Mouse (Mus musculus): Measurements from ENCODE around the gene Nkx2-2. TPM values are rescaled to one million over a fixed set of nuclear protein-coding genes. Genes with fewer than 3 reads are reported as not detected.
A peak's percentile ranks its signal among the peaks of the same experiment; 100 is the strongest.
"Not testable (repeated sequence)": the region's sequence is repeated elsewhere in the genome, so short reads cannot be mapped to it uniquely, and the experiment has no call there.

The Nkx2-2 gene
- polyA plus RNA-seq, 1 experiment: 7.0 TPM

DNA sequence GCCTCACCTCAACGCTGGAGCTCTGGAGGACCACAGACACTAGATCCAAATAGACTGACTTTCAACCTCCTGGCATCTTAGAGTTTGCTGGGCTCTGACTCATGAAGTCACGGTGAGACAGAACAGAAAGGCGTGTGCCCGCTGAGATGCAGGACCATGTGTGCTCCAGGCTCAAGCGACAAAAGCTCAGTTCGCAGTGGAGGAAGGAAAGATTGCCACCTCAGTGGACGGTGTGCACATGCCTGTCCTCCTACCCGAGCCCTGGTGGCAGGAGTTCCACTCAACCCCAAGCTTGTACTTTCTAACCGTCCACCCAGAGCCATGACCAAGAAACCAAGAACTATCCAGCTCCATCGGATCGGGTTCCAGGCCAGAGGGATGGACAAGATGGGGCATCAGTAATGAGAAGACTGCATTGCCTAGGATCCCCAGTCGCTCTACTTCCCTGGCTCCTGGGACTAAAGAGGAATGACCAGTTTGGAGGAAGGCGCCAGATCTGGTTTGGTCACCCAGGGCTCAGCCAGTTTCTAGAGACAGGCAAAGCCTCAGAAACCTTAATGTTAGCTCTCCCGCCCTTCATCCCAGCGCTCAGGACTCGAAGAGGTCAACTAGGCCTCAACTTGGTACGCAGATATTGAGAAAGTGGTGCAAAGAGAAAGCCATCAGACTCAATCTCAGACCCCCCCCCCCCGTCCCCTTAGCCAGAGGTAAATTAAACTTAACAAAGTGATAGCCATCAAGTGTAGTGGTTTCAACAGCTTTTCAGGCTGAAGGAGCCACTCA is 11.9 kb downstream of the Nkx2-2 start:
- DNase-seq (ENCODE audit: extremely low spot score in 1 of 2, low spot score in 1 of 2): no peak

DNA sequence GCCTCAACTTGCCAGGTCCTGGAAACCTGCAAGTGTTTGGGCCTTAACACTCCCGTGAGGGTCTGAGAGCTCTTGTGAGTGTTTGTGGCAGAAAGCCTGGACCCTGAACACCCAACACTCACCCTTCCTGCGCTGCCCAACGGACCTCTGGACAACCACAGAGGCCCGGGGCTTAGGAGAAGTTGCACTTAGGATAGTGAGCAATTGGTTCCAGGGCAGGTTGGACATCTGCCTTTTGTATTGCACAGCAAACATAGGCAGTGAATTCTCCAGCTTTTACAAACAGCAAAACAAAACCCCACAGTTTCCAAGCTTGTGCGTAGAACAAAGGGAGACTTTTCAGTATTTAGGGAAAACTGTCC is 12.8 kb downstream of the Nkx2-2 start:
- DNase-seq (ENCODE audit: extremely low spot score in 1 of 2, low spot score in 1 of 2): no peak

DNA sequence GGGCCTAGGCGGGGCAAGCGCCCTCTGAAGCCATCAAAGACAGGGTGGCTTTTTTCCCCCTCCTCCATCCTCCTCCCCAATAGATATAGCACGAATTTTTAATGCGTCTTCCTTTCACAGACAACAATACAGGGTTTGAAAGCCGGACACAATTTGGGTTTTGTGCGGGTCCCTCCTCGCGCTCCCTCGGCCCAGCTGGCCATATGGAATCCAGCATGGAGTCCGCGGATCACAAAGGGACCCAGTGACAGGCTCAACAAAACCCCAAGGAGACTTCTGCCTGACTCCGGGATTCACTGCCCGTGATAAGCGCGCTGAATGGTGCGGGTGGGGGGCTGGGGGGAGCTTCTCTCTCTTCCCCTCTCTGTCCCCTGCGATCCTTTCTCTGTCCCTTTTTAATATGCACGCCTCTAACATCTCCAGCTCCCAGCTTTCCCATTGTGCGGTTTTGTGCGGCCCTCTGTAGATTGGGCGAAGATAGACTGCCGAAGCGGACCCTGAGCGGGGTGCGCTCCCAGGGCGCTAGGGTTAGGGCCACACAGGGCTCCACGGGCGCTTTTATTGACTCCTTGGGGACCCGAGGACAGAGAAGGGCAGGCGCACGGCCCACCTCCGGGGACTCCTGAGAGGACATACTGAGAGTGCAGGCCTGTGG is 13.3 kb downstream of the Nkx2-2 start:
- peak in 1 of 2 experiments; percentile 26 for DNase-seq (ENCODE audit: extremely low spot score in 1 of 2, low spot score in 1 of 2)

DNA sequence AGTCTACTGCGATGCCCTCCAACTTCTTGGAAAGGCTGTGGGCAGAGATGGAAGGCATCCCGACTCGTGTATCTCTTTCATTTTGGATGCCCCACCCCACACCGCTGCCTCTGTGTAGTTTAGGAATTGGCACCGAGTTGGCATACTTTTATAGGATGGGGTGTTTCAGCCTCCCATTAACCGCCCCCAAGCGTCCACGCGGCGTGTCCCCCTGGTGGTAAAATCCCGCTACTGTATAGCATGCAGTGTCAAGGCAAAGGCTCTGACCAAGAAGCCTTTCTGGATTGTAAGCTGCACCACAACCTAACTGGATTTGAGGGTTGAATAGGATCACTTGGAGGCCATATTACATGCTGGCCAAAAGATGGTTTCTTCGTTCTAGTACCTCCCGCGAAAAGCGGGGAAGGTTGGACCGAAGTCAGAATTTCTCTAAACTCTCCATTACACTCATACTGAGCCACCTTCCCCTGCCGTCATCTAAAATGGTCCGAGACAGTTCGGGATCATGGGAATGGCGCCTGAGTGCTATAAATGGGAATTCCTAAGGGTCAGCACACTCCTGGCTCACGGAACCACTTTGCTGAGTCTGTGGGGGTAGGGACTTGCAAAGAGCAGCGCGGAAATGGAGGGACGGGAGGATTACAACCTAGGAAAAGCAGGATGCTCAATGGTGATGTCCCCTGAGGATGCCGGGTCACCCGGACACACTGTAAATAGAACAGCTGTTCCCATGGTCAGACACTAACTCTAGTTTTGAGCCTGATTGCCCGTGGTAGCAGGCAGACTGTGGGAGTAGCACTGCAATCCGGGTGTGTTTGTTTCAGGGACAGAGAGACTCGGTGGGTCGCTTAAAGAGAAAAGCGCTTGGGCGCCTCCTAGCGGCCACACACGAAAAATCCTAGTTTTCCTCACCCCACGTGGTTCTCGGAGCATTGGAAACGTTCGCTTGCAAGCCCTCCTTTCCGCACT is 15.7 kb downstream of the Nkx2-2 start:
- DNase-seq (ENCODE audit: extremely low spot score in 1 of 2, low spot score in 1 of 2): peak; percentile 33 to 76

DNA sequence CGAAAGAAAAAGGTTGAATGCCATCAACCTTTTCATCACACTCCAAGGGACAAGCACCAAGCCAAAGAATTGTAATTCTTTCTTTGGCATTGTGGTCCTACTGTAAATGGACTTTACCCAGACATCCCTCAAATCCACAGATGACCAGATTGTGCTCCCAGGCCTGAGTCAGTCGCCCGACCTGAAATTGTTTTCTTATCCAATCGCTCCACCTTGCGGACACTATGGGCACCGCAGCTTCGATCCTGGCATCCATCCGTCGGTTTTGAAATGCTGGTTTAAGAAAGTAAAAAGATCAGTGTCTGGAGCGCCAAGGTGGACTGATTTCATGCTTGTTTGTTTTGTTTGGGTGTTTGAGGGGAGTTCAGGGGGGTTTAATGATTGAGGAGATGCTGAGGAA is 16.4 kb downstream of the Nkx2-2 start:
- DNase-seq (ENCODE audit: extremely low spot score in 1 of 2, low spot score in 1 of 2): peak; percentile 60 to 94

DNA sequence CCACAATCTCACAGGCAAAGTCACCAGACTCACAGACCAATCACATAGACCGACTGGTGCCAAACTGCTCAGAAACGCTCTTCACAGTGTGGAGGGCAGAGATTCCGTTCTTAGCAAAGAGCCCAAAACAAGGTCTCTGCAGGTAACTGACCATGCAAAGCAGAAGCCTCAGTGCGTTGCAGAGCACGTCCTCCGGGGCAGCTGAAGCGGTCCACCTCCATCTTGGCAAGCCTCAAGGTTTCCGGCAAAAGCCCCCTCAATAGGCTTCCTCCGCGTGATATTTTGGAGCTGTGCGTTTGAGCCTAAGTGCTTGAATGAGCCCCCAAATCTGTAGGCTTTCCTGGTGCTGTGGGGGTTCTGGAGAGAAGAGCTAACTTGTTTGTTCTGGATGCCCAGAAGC is 18.7 kb downstream of the Nkx2-2 start:
- DNase-seq (ENCODE audit: extremely low spot score in 1 of 2, low spot score in 1 of 2): no peak

DNA sequence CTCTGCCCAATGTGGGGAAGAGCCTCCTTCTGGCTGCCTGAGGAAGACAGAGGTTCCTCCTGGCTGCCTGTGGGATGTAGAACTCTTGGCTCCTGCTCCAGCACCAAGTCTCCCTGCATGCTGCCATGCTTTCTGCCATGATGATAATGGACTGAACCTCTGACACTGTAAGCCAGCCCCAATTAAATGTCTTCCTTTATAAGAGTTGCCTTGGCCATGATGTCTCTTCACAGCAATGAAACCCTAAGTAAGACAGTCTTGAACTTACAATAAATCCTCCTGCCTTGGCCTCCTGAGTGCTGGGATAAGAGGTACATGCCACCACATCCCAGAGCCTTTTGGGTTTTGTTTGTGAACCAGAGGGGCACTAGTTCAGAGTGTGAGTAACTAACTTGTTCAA is 20.3 kb downstream of the Nkx2-2 start:
- no peak for DNase-seq (ENCODE audit: extremely low spot score in 1 of 2, low spot score in 1 of 2)

DNA sequence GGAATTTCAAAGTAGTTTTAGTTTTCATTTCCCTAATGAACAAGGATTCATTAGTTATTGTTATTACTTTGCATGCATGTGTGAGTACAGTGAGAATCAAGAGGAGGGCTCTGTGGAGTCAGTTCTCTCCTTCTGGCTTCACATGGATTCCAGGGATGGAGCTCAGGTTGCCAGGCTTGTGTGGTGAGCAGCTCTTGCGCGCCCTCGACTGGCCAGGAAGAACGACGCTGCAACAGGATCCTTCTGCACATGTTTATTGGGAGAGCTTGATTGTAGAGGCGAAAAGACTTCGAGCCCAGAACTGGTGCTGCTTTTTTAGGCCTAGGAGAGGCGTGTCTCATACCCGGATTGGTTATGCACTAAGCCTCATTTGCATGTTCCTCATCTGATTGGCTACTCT is 23.5 kb downstream of the Nkx2-2 start:
- DNase-seq (ENCODE audit: extremely low spot score in 1 of 2, low spot score in 1 of 2): not testable (repeated sequence)

DNA sequence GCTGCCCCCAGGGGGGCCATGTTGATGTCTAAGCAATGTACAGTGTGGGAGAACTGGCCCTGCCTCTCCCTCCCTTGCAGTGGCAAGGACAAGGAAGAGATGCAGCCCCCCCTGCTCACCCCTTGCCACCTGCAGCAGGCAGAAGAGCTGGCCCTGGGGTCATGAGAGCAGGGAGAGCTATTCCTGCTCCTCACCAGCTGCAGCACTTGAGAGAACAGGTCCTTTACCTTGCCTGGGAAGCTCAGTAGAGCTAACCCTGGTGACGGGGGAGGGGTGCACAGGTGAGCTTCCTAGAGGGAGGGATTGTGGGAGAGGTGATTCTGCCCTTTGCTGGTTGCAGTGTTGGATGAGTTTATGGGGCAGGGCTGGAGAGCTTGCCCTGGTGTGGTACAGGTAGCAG is 28.2 kb downstream of the Nkx2-2 start:
- DNase-seq (ENCODE audit: extremely low spot score in 1 of 2, low spot score in 1 of 2): no peak

DNA sequence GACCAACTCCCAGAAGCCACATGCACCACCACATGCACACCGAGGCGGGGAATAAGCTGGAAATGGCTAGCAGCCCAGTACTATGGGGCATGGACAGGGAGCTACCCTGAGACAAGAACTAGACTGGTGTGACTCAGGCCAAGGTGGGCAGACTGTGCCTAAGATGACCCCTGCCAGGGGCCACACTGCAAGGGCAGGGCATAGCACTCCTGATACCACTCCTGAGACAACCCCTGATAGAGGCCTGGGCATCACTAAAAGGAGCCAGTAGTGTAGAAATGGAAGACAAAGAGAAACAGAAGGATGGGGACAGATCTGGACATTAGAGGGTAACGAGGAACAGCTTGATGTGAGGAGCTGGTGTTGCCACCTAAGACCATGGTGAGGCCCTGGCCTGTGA is 28.7 kb downstream of the Nkx2-2 start:
- DNase-seq (ENCODE audit: extremely low spot score in 1 of 2, low spot score in 1 of 2): no peak

DNA sequence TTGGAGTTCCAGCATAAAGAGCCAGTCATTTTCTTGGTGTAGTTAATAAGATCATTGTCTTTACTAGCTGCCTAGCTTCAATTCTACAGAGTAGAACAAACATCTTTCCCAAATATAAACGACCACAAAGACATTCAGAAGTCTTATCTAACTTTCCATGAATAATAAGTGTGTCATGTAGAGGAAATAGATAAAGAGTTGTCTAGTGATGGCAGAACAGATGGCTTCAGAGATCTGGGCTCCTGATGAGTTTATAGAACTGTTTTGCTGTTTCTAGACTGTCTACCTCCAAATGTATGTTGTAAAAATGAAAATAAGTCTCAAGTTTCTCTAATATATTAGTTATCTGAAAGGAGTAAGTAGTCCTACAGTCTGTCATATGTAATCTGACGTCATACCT is 41.5 kb downstream of the Nkx2-2 start:
- DNase-seq (ENCODE audit: extremely low spot score in 1 of 2, low spot score in 1 of 2): no peak

Other genes starting within 250 kb of the Nkx2-2 start
- 31.3 and 35.8 TPM in 2 replicates for gene Xrn2, start 181.2 kb downstream of the Nkx2-2 start, polyA plus RNA-seq (2012; rRNA removed)
- not detected in 2 replicates for gene Nkx2-4, start 108.8 kb downstream of the Nkx2-2 start, polyA plus RNA-seq (2012; rRNA removed)
- gene Pax1, start 167.7 kb upstream of the Nkx2-2 start, polyA plus RNA-seq (2012; rRNA removed): 0.08 and 0.14 TPM in 2 replicates

All from frontal cortex, adult 2 months (tissue).